Mouse (Mus musculus): ENCODE results near the gene Uchl4.
"Not testable (repeated sequence)": the region's sequence is repeated elsewhere in the genome, so short reads cannot be mapped to it uniquely, and the experiment has no call there.

The Uchl4 gene

GRCm38 (mm10) chr9:64231674-64232073 lies 3.3 kb upstream of the Uchl4 start:
- in situ Hi-C loops (cut with MboI) = no loop called here

GRCm38 (mm10) chr9:64232257-64232957 lies 2.6 kb upstream of the Uchl4 start:
- in situ Hi-C loops (cut with MboI) = no loop called here

GRCm38 (mm10) chr9:64233656-64234055 lies 1.3 kb upstream of the Uchl4 start:
- in situ Hi-C loops (cut with MboI) = no loop called here

GRCm38 (mm10) chr9:64236056-64236455 lies 1.1 kb downstream of the Uchl4 start:
- in situ Hi-C loops (cut with MboI) = no loop called here

- in situ Hi-C loops (cut with MboI) = no loop called here
These were observed 5.1 kb downstream of the Uchl4 start for GRCm38 (mm10) chr9:64240116-64240515.

- in situ Hi-C loops (cut with MboI) = no loop called here
These were observed 5.7 kb downstream of the Uchl4 start for GRCm38 (mm10) chr9:64240681-64241080.

- in situ Hi-C loops (cut with MboI) = no loop called here
These were observed 7.4 kb downstream of the Uchl4 start for GRCm38 (mm10) chr9:64242381-64242831.

GRCm38 (mm10) chr9:64249371-64249770 lies 14.4 kb downstream of the Uchl4 start:
- in situ Hi-C loops (cut with MboI) = no loop called here

GRCm38 (mm10) chr9:64250111-64250730 lies 15.2 kb downstream of the Uchl4 start:
- in situ Hi-C loops (cut with MboI) = no loop called here

GRCm38 (mm10) chr9:64252591-64253020 lies 17.6 kb downstream of the Uchl4 start:
- in situ Hi-C loops (cut with MboI) = no loop called here

GRCm38 (mm10) chr9:64253021-64253904 lies 18.3 kb downstream of the Uchl4 start, which contains the start of gene Map2k1:
TSS of gene Map2k1 (minus strand) at chr9:64253631.
- in situ Hi-C loops (cut with MboI) = no loop called here

GRCm38 (mm10) chr9:64255422-64255821 lies 20.4 kb downstream of the Uchl4 start:
- in situ Hi-C loops (cut with MboI) = loop anchor here (5.0 kb wide), 1 partner anchor 73 kb away; no protein-coding TSS in a partner anchor

- in situ Hi-C loops (cut with MboI) = loop anchor here (5.0 kb wide), 1 partner anchor 74 kb away; no protein-coding TSS in a partner anchor
These were observed 21.2 kb downstream of the Uchl4 start for GRCm38 (mm10) chr9:64256204-64256603.

- in situ Hi-C loops (cut with MboI) = loop anchor here (5.0 kb wide), 1 partner anchor 78 kb away; no protein-coding TSS in a partner anchor
These were observed 24.9 kb downstream of the Uchl4 start for GRCm38 (mm10) chr9:64259906-64260305.

GRCm38 (mm10) chr9:64261023-64261422 lies 26.0 kb downstream of the Uchl4 start:
- in situ Hi-C loops (cut with MboI) = no loop called here

GRCm38 (mm10) chr9:64264813-64265212 lies 29.8 kb downstream of the Uchl4 start:
- in situ Hi-C loops (cut with MboI) = no loop called here

- in situ Hi-C loops (cut with MboI) = no loop called here
These were observed 32.2 kb downstream of the Uchl4 start for GRCm38 (mm10) chr9:64267231-64267630.

- in situ Hi-C loops (cut with MboI) = no loop called here
These were observed 33.2 kb downstream of the Uchl4 start for GRCm38 (mm10) chr9:64268196-64268595.

- in situ Hi-C loops (cut with MboI) = not testable (repeated sequence)
These were observed 33.8 kb downstream of the Uchl4 start for GRCm38 (mm10) chr9:64268836-64269235.

- in situ Hi-C loops (cut with MboI) = no loop called here
These were observed 36.2 kb downstream of the Uchl4 start for GRCm38 (mm10) chr9:64271249-64271648.

GRCm38 (mm10) chr9:64272611-64273010 lies 37.6 kb downstream of the Uchl4 start:
- in situ Hi-C loops (cut with MboI) = no loop called here

GRCm38 (mm10) chr9:64273757-64274156 lies 38.8 kb downstream of the Uchl4 start:
- in situ Hi-C loops (cut with MboI) = no loop called here

All from mature B cell (primary cell).